Mouse (Mus musculus): ENCODE data around the gene D630003M21Rik.

- TF ChIP-seq EP300 (IDR thresholded peaks at IDR 0.05; ENCODE audit: insufficient read depth, low read depth, low read length) (no peak), POLR2A (IDR thresholded peaks at IDR 0.05; ENCODE audit: insufficient read depth, low read length) (no peak), CTCF (IDR thresholded peaks at IDR 0.05; ENCODE audit: low read depth, low read length) (no peak)
Observed at GRCm38 (mm10) chr2:158141271-158141670, 87.8 kb downstream of the D630003M21Rik start.

Data from ES-Bruce4 (cell line).